Mouse (Mus musculus): ENCODE data around the gene Arhgdib.

DNA sequence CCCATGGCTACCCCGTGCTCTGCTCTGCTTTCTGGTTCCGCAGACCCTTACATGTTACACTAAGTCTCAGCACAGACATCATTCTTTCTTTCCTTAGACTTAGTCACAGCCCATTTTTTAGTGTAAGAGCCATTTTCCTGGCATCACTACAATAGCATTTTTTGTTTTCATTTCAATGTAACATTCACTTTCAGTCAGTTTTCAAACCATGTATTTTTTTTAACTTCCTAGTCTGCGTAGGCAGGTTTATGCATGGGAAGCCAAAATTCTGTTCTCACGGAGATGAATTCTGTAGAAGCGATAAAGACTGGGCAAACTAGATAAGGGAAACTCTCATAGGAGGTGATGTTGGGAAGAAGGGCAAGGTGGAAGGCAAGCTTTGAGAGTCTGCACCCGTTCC is 52.1 kb downstream of the Arhgdib start:
- TF ChIP-seq CTCF (IDR thresholded peaks at IDR 0.05; ENCODE audit: borderline replicate concordance, control insufficient read depth, extremely low read depth, insufficient read depth, low read length, poor library complexity) (no peak), POLR2A (IDR thresholded peaks at IDR 0.05; ENCODE audit: control insufficient read depth, extremely low read depth, insufficient read depth, low read length, poor library complexity) (no peak)
